Mouse (Mus musculus): ENCODE measurements around the gene Col28a1. TPM values are rescaled to one million over a fixed set of nuclear protein-coding genes. Genes with fewer than 3 reads are reported as not detected.
A peak's percentile ranks its signal among the peaks of the same experiment; 100 is the strongest.

The Col28a1 gene
- total RNA-seq, 2 experiments from 2014 or later = 1.0 to 1.4 TPM

DNA sequence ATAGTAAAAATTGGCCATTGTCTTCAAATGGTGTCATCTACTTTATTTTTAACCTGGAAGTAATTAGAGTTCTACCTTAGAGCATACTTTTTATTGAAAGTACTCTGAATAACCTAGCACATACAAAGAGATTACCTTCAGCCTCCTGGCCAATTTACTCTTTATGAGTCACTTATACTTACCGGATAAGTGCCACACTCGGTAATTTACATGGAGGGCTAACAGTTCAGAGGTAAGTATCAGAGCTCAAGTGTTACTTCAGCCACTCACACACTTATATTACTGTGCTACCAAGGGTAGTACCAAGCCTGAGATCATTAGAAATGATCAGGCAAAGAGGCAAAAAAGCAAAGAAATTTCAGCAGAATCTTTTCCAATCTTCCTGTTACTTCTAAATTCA is 73.8 kb downstream of the Col28a1 start:
- DNase-seq = no peak

GRCm38 (mm10) chr6:8105870-8106706 is 86.3 kb downstream of the Col28a1 start:
- no peak for DNase-seq

- DNase-seq = no peak
Observed at GRCm38 (mm10) chr6:8101224-8101623, 91.2 kb downstream of the Col28a1 start.

DNA sequence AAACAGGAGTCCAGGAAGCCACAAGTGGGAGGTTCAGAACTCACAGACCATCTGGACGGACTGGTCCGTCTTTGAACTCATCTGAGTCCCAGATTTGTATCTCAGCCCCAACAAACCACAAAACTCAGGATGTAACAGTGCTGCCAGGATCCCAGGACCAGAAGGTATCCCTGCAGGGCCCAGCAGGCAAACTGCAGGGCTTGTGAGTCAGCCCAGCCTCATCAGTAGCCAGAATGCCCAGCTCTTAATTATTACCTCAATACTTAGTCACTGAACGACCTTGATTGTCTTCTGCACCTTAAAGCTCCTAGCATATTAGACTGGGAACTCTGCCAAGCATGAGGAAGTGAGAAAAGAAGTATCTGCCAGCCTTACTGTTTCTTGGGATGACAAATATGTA is 96.6 kb downstream of the Col28a1 start:
- no peak for DNase-seq

DNA sequence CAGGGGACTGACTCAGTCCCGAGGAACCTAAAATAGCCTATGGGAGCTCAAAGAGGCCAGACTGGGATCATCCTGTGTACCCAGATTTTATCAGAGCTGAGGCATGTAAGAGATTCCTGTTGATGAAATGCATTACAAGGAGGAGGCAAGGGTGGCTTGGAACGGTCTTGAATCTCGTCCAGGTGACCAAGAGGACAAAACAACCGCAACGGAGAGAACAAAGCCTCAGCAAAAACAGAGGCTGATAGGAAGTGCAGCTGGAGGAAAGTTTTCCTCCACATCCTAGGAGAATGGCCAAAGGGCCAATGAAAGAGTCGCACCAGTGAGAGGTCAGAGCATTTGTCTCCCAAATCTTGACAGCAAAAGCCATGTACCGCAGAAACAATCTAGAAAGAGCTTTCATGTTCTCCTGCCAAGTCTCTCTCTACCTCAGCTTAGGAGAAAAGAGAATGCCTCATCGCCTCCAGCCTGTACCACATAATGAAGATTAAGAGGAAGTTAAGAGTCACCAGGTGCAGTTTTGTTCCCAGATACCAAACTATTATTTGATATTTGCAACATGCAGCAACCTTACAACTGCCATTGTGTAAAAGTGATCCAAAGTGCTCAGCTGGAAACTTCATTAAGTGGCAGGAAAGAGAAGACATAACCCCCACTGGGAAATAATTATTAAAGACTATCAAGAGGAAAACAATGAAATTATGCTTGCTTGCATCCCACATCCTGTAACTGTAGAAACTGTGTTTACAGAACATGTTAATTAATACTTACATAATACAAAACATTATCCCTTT is 98.1 kb downstream of the Col28a1 start:
- peak; percentile 21 for DNase-seq

- no peak for DNase-seq
Observed at GRCm38 (mm10) chr6:8093556-8093955, 98.9 kb downstream of the Col28a1 start.

DNA sequence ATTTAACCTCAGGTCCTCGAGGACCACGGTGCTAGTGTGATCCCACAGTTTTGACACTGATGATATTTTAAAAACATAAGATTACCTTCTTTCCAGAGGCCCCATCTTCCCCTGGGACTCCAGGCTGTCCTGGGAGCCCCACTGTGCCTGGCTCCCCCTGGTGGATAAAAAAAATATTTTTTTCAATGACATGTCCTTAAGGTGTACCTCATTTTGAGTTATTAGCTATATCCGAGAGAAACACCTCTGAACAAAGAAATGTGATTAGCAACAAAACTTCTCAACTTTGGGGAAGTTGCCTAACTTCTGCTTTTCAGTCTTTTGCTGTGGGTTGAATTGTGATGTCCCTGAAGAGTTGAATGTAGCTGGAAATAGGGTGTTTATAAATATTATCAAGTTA is 105.6 kb downstream of the Col28a1 start:
- DNase-seq = no peak

DNA sequence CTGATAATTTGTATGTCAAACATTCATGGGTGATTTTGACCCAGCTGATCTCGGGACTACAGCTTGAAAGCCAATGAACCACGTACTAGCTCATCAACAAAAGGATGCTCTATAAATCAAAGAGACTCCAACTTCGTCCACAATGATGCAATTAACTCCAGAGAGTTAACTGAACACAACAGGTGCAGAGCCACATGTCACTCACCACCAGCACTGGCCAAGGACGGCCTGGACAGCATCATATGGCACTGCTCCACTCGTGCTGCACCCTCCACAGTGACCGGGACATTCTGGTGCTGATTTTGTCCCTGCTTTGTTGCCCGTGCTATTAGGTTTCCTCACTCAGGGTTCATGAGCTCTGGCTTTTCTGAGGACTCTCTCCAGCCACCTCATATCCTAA is 107.6 kb downstream of the Col28a1 start:
- DNase-seq = no peak

DNA sequence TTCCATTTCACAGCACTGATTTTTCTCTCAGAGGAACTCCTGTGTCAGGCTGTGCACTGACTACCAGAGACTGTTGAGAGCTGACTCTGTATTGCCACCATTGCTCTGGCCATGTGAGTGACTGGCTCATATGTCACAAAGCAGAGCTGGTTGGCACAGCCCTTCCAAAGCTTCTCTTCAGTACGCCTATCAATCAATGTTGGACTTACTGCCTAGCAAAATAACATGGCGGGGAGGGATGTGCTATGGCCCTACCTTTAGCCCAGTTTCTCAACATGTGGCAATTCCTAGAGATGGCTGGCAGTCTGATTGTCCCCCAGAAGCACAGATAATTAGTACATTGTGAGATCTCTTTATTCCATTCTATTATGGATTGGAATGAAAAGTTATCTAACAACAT is 109.2 kb downstream of the Col28a1 start:
- DNase-seq = no peak

GRCm38 (mm10) chr6:8077572-8078146 is 114.8 kb downstream of the Col28a1 start:
- no peak for DNase-seq

DNA sequence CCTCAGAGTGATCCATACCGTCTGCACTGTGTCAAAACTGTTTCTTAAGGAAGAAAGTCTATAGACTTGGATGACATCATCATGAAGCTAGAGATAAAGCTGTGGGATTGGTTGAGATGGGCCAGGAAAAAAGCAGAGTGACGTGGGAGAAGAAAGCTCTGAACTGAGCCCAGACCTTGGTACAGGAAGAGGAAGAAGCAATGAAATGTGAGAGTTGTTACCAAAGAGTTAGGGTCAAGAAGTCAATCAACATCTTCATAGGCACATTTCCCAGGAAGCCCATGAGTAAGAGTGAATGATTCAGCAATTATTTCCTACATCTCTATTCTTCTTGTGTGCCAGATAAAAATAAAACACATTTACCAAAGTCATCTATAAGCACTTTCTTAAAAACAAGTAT is 117.5 kb downstream of the Col28a1 start:
- no peak for DNase-seq

DNA sequence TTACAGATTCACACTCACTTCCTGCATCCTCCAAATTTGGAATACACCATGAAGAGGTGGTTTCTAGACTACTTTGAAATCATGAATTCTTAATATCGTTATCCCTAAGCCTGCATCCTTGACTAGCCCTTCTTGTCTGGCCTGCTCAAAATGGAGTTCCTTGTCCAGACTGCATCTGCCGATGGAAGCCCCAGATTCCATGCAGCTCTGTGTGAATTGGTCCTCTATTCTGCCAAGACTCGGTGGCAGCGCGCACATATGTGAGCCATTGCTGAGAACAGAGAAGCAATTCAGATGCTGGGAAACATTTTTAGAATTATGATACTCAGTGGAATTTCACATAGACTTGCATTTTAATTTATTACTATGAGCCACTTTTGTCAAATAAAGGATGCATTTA is 123.4 kb downstream of the Col28a1 start:
- DNase-seq = no peak

DNA sequence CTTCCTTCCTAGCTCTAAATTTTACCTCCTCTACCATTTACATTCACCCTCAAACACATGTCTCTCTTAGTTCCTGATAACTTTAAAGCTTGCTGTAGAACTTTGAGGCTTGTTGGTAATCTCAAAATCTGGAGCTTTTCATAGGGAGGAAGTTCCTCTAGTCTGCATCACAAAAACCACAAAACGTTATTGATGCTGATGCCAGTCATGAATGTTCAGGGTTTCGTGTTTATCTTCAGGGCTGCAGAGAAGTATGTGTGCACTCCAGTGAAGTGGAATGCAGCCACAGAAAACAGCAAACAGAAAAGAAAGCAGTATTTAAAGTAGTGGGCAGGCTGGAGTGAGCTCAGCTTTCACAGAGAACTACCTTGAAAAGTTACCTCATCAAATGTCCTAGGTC is 124.0 kb downstream of the Col28a1 start:
- no peak for DNase-seq

- no peak for DNase-seq
Observed at GRCm38 (mm10) chr6:8067124-8067523, 125.3 kb downstream of the Col28a1 start.

- no peak for DNase-seq
Observed at GRCm38 (mm10) chr6:8066208-8066607, 126.2 kb downstream of the Col28a1 start.

GRCm38 (mm10) chr6:8059199-8059598 is 133.2 kb downstream of the Col28a1 start:
- DNase-seq = no peak

DNA sequence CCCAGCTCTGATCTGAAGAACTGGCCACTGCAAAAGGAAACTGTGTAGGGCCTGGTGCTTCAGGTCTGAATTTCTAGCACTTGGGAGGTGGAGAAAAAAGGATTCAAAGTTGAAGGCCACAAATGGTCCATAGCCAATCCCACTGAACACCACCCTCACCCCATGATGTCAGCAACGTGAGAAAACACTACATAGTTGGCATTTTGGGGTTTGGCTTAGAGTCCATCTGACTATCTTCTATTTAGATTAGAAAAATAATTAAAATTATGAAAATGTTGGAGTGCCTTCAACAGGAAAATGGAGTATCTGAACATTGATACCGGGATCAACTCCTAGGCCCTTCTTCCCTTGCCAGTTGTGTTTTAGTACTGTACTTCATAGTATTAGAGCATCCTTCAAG is 144.2 kb downstream of the Col28a1 start:
- DNase-seq = no peak

GRCm38 (mm10) chr6:8046446-8046845 is 146.0 kb downstream of the Col28a1 start:
- DNase-seq = no peak

- no peak for DNase-seq
Observed at GRCm38 (mm10) chr6:8045825-8046224, 146.6 kb downstream of the Col28a1 start.

GRCm38 (mm10) chr6:8028711-8029110 is 163.7 kb downstream of the Col28a1 start:
- no peak for DNase-seq

- DNase-seq = no peak
Observed at GRCm38 (mm10) chr6:8025332-8026129, 166.9 kb downstream of the Col28a1 start.

DNA sequence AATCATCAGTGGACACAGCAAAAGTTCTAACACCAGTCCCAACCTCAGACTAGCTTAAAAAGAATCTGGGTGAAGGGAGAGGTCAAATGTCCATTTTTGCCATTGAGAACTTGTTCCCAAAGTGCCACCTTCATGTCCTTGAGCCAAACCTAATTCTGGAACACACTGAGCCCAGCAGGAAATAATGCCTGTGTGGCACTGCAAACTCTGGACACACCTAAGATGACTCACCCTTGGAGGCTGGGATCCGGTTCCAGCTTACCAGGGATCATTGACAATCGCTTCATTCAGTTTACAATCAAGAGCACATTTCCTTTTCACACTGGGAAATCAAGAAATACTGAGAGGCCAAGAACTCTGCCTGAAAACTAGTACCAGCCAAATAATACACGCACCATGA is 168.9 kb downstream of the Col28a1 start:
- DNase-seq = no peak
